Mouse (Mus musculus): ENCODE data around the gene Rhox3g. TPM values are rescaled to one million over a fixed set of nuclear protein-coding genes. Genes with fewer than 3 reads are reported as not detected.
"Not testable (repeated sequence)": the region's sequence is repeated elsewhere in the genome, so short reads cannot be mapped to it uniquely, and the experiment has no call there.

The Rhox3g gene
- not detected in 2 replicates for polyA plus RNA-seq (2015; fragmentation: Nextera tagmentation; extraction: Ambion mirVana)

DNA sequence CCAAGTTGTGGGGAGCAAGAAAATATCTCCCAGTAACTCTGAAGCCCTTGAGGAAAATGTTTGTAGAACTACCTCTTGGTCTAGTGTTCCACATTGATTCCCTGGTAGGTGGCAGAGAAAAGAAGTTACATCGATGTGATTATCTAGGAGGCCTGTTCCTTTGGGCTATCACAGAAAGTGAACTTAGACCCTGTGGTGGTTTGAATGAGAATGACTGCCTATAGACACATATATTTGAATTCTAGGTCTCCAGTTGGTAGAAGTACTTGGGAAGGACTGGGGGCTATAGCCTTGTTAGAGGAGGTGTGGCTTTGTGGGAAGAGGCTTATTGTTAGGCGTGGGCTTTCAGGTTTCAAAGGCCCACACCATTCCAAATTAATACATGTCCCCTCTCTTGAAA lies at the start of gene Rhox3g:
TSS of gene Rhox3g (minus strand) at position 101 of the 400 bp plus-strand sequence.
- H3K36me3 ChIP-seq (ENCODE audit: insufficient read depth, low read length); H3K4me3 ChIP-seq (ENCODE audit: low read length); ATAC-seq (ENCODE audit: low FRiP score, low TSS enrichment); H3K9ac ChIP-seq (replicated peaks; ENCODE audit: low read length); H3K27me3 ChIP-seq (ENCODE audit: insufficient read depth, low read length); H3K9me3 ChIP-seq (ENCODE audit: low read length); H3K27ac ChIP-seq (ENCODE audit: low read length); H3K4me1 ChIP-seq (ENCODE audit: insufficient read depth, low read length); H3K4me2 ChIP-seq (replicated peaks; ENCODE audit: low read depth, low read length): not testable (repeated sequence)
- 91% methylated on average over 2 of the region's 2 CpGs for WGBS

DNA sequence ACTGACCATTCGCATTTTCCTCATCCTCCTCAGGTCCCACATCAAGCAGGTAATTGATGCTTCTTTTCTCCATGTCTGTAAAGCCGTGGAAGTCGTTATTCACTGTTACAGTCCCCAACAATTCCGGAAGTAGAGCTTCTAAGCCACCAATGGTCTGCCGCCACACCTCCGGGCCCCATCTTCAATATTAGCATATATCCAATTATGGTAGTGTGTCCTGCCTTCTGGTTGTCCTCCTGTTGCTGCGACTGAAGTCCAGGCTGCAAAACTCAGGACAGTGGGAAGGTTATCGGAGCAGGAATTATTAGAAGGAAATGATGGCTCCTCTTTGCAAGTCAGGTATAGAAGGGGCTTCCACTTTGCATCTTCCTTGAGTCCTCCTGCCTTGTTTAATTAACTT lies 44.8 kb upstream of the Rhox3g start, which contains the start of gene Rhox2h:
TSS of gene Rhox2h (minus strand) at position 101 of the 400 bp plus-strand sequence.
- not testable (repeated sequence) for ATAC-seq (ENCODE audit: low FRiP score, low TSS enrichment); H3K27me3 ChIP-seq (ENCODE audit: insufficient read depth, low read length); H3K27ac ChIP-seq (ENCODE audit: low read length); H3K36me3 ChIP-seq (ENCODE audit: insufficient read depth, low read length); H3K4me1 ChIP-seq (ENCODE audit: insufficient read depth, low read length); H3K4me2 ChIP-seq (replicated peaks; ENCODE audit: low read depth, low read length); H3K4me3 ChIP-seq (ENCODE audit: low read length); H3K9me3 ChIP-seq (ENCODE audit: low read length); H3K9ac ChIP-seq (replicated peaks; ENCODE audit: low read length)
- 86% methylated on average over 8 of the region's 8 CpGs for WGBS

DNA sequence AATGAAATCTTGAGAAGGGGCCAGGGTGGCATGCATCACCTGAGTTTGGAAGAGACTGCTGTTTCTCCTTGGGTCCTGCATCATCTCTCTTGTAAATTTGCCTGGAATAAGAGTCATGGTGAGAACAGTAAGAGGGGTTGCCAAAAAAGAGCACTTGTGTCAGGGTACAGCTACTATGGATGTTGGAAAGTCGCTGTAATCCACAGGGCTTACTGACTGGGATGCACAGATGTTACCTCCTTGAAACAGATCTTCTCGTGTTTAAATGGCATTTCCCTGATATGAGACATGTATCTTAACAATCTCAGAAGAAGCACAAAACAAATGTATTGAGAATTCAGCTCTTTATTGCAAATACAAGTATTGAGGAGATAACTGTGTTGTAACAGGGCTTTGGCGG lies 40.3 kb upstream of the Rhox3g start, which contains the start of gene Rhox3h:
TSS of gene Rhox3h (minus strand) at position 101 of the 400 bp plus-strand sequence.
- H3K9me3 ChIP-seq (ENCODE audit: low read length); H3K36me3 ChIP-seq (ENCODE audit: insufficient read depth, low read length); H3K4me3 ChIP-seq (ENCODE audit: low read length); ATAC-seq (ENCODE audit: low FRiP score, low TSS enrichment); H3K4me1 ChIP-seq (ENCODE audit: insufficient read depth, low read length); H3K4me2 ChIP-seq (replicated peaks; ENCODE audit: low read depth, low read length); H3K27ac ChIP-seq (ENCODE audit: low read length); H3K27me3 ChIP-seq (ENCODE audit: insufficient read depth, low read length); H3K9ac ChIP-seq (replicated peaks; ENCODE audit: low read length): not testable (repeated sequence)
- WGBS, result 78% methylated on average over 1 of the region's 3 CpGs

DNA sequence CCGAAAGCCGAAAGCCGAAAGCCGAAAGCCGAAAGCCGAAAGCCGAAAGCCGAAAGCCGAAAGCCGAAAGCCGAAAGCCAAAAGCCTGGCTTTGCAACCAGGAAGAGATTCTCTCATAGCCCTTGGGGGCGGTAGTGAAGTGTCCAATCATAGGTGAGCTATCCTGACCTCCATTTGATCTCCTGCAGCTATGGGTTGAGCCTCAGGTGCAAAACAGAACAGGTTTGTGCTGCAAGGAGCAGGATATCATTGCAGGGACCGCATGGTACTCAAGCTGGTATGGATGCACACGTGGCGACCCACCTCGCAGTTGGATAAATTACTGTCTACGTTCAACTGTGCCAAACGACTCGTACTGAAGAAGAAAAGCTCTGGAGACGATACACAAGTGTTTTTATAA lies 22.8 kb upstream of the Rhox3g start, which contains the start of gene Rhox4g:
TSS of gene Rhox4g (minus strand) at position 101 of the 400 bp plus-strand sequence.
- H3K9ac ChIP-seq (replicated peaks; ENCODE audit: low read length); H3K36me3 ChIP-seq (ENCODE audit: insufficient read depth, low read length); H3K4me3 ChIP-seq (ENCODE audit: low read length); ATAC-seq (ENCODE audit: low FRiP score, low TSS enrichment); H3K27me3 ChIP-seq (ENCODE audit: insufficient read depth, low read length); H3K9me3 ChIP-seq (ENCODE audit: low read length); H3K4me2 ChIP-seq (replicated peaks; ENCODE audit: low read depth, low read length); H3K4me1 ChIP-seq (ENCODE audit: insufficient read depth, low read length); H3K27ac ChIP-seq (ENCODE audit: low read length): not testable (repeated sequence)
- WGBS, result 94% methylated on average over 16 of the region's 20 CpGs

DNA sequence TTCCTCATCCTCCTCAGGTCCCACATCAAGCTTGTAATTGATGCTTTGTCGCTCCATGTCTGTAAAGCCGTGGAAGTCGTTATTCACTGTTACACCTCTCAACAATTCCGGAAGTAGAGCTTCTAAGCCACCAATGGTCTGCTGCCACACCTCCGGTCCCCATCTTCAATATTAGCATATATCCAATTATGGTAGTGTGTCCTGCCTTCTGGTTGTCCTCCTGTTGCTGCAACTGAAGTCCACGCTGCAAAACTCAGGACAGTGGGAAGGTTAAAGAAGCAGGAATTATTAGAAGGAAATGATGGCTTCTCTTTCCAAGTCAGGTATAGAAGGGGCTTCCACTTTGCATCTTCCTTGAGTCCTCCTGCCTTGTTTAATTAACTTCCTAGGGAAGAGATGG lies 15.0 kb upstream of the Rhox3g start, which contains the start of gene Rhox2g:
TSS of gene Rhox2g (minus strand) at position 101 of the 400 bp plus-strand sequence.
- not testable (repeated sequence) for H3K4me3 ChIP-seq (ENCODE audit: low read length); H3K9ac ChIP-seq (replicated peaks; ENCODE audit: low read length); H3K27me3 ChIP-seq (ENCODE audit: insufficient read depth, low read length); H3K9me3 ChIP-seq (ENCODE audit: low read length); H3K27ac ChIP-seq (ENCODE audit: low read length); H3K4me1 ChIP-seq (ENCODE audit: insufficient read depth, low read length); ATAC-seq (ENCODE audit: low FRiP score, low TSS enrichment); H3K4me2 ChIP-seq (replicated peaks; ENCODE audit: low read depth, low read length); H3K36me3 ChIP-seq (ENCODE audit: insufficient read depth, low read length)
- 86% methylated on average over 6 of the region's 6 CpGs for WGBS

DNA sequence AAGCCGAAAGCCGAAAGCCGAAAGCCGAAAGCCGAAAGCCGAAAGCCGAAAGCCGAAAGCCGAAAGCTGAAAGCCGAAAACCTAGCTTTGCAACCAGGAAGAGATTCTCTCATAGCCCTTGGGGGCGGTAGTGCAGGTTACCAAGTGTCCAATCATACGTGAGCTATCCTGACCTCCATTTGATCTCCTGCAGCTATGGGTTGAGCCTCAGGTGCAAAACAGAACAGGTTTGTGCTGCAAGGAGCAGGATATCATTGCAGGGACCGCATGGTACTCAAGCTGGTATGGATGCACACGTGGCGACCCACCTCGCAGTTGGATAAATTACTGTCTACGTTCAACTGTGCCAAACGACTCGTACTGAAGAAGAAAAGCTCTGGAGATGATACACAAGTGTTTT lies 20.8 kb downstream of the Rhox3g start, which contains the start of gene Rhox4f:
TSS of gene Rhox4f (minus strand) at position 101 of the 400 bp plus-strand sequence.
- H3K4me3 ChIP-seq (ENCODE audit: low read length); ATAC-seq (ENCODE audit: low FRiP score, low TSS enrichment); H3K27ac ChIP-seq (ENCODE audit: low read length); H3K36me3 ChIP-seq (ENCODE audit: insufficient read depth, low read length); H3K9ac ChIP-seq (replicated peaks; ENCODE audit: low read length); H3K4me2 ChIP-seq (replicated peaks; ENCODE audit: low read depth, low read length); H3K4me1 ChIP-seq (ENCODE audit: insufficient read depth, low read length); H3K9me3 ChIP-seq (ENCODE audit: low read length); H3K27me3 ChIP-seq (ENCODE audit: insufficient read depth, low read length): not testable (repeated sequence)
- 95% methylated on average over 15 of the region's 19 CpGs for WGBS

DNA sequence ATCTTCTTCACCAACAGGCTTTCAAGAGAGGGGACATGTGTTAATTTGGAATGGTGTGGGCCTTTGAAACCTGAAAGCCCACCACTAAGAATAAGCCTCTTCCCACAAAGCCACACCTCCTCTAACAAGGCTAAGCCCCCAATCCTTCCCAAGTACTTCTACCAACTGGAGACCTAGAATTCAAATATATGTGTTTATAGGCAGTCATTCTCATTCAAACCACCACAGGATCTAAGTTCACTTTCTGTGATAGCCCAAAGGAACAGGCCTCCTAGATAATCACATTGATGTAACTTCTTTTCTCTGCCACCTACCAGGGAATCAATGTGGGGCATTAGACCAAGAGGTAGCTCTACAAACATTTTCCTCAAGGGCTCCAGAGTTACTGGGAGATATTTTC lies 47.7 kb downstream of the Rhox3g start, which contains the start of gene Rhox3f:
TSS of gene Rhox3f (plus strand) at position 301 of the 400 bp plus-strand sequence.
- not testable (repeated sequence) for H3K4me2 ChIP-seq (replicated peaks; ENCODE audit: low read depth, low read length); H3K9ac ChIP-seq (replicated peaks; ENCODE audit: low read length); H3K27me3 ChIP-seq (ENCODE audit: insufficient read depth, low read length); H3K4me1 ChIP-seq (ENCODE audit: insufficient read depth, low read length); H3K9me3 ChIP-seq (ENCODE audit: low read length); H3K36me3 ChIP-seq (ENCODE audit: insufficient read depth, low read length); ATAC-seq (ENCODE audit: low FRiP score, low TSS enrichment); H3K27ac ChIP-seq (ENCODE audit: low read length); H3K4me3 ChIP-seq (ENCODE audit: low read length)

Other genes with a start within 250 kb of the Rhox3g start
- gene Rhox3a2, start 248.6 kb downstream of the Rhox3g start, polyA plus RNA-seq (2015; fragmentation: Nextera tagmentation; extraction: Ambion mirVana), result not detected in 2 replicates
- not detected in 2 replicates for gene Rhox4a2, start 237.8 kb downstream of the Rhox3g start, polyA plus RNA-seq (2015; fragmentation: Nextera tagmentation; extraction: Ambion mirVana)
- not detected in 2 replicates for gene Rhox2b, start 216.5 kb downstream of the Rhox3g start, polyA plus RNA-seq (2015; fragmentation: Nextera tagmentation; extraction: Ambion mirVana)
- gene Rhox4b, start 196.1 kb downstream of the Rhox3g start, polyA plus RNA-seq (2015; fragmentation: Nextera tagmentation; extraction: Ambion mirVana), result not detected in 2 replicates
- gene Rhox2c, start 174.9 kb downstream of the Rhox3g start, polyA plus RNA-seq (2015; fragmentation: Nextera tagmentation; extraction: Ambion mirVana), result not detected in 2 replicates
- gene Rhox3c, start 170.0 kb downstream of the Rhox3g start, polyA plus RNA-seq (2015; fragmentation: Nextera tagmentation; extraction: Ambion mirVana), result not detected in 2 replicates
- not detected in 2 replicates for gene Rhox4c, start 148.3 kb downstream of the Rhox3g start, polyA plus RNA-seq (2015; fragmentation: Nextera tagmentation; extraction: Ambion mirVana)
- gene Rhox2d, start 135.2 kb downstream of the Rhox3g start, polyA plus RNA-seq (2015; fragmentation: Nextera tagmentation; extraction: Ambion mirVana), result not detected in 2 replicates
- not detected in 2 replicates for gene Rhox4d, start 114.3 kb downstream of the Rhox3g start, polyA plus RNA-seq (2015; fragmentation: Nextera tagmentation; extraction: Ambion mirVana)
- not detected in 2 replicates for gene Rhox2e, start 98.2 kb downstream of the Rhox3g start, polyA plus RNA-seq (2015; fragmentation: Nextera tagmentation; extraction: Ambion mirVana)
- gene Rhox3e, start 86.6 kb downstream of the Rhox3g start, polyA plus RNA-seq (2015; fragmentation: Nextera tagmentation; extraction: Ambion mirVana), result not detected in 2 replicates
- gene Rhox4e, start 71.2 kb downstream of the Rhox3g start, polyA plus RNA-seq (2015; fragmentation: Nextera tagmentation; extraction: Ambion mirVana), result not detected in 2 replicates
- not detected in 2 replicates for gene Rhox2f, start 57.2 kb downstream of the Rhox3g start, polyA plus RNA-seq (2015; fragmentation: Nextera tagmentation; extraction: Ambion mirVana)
- gene Rhox3f, start 47.6 kb downstream of the Rhox3g start, polyA plus RNA-seq (2015; fragmentation: Nextera tagmentation; extraction: Ambion mirVana), result not detected in 2 replicates
- gene Rhox4f, start 20.9 kb downstream of the Rhox3g start, polyA plus RNA-seq (2015; fragmentation: Nextera tagmentation; extraction: Ambion mirVana), result not detected in 2 replicates
- not detected in 2 replicates for gene Rhox2g, start 14.9 kb upstream of the Rhox3g start, polyA plus RNA-seq (2015; fragmentation: Nextera tagmentation; extraction: Ambion mirVana)
- not detected in 2 replicates for gene Rhox4g, start 22.7 kb upstream of the Rhox3g start, polyA plus RNA-seq (2015; fragmentation: Nextera tagmentation; extraction: Ambion mirVana)
- gene Rhox3h, start 40.2 kb upstream of the Rhox3g start, polyA plus RNA-seq (2015; fragmentation: Nextera tagmentation; extraction: Ambion mirVana), result not detected in 2 replicates
- gene Rhox2h, start 44.7 kb upstream of the Rhox3g start, polyA plus RNA-seq (2015; fragmentation: Nextera tagmentation; extraction: Ambion mirVana), result not detected in 2 replicates
- gene Rhox5, start 176.2 kb upstream of the Rhox3g start, polyA plus RNA-seq (2015; fragmentation: Nextera tagmentation; extraction: Ambion mirVana), result 0.90 and 1.6 TPM in 2 replicates
- gene Rhox6, start 198.3 kb upstream of the Rhox3g start, polyA plus RNA-seq (2015; fragmentation: Nextera tagmentation; extraction: Ambion mirVana), result not detected in 2 replicates
- gene Rhox7a, start 203.1 kb upstream of the Rhox3g start, polyA plus RNA-seq (2015; fragmentation: Nextera tagmentation; extraction: Ambion mirVana), result not detected in 2 replicates